Mouse (Mus musculus) embryonic fibroblast, embryonic 13.5 days (primary cell): Measurements from ENCODE around the gene Maml2.

Experiments
- CTCF ChIP-seq: IDR thresholded peaks from 2 replicates; pipeline ENCODE4 v1.5.1; 2011; ENCODE audit warnings: mild to moderate bottlenecking, control low read depth, low read length, moderate library complexity, borderline replicate concordance; ENCODE audit not compliant: insufficient read depth
- POLR2A ChIP-seq: IDR thresholded peaks from 2 replicates; pipeline ENCODE4 v1.6.1; 2011; ENCODE audit warnings: low read depth, mild to moderate bottlenecking, control low read depth, low read length, moderate library complexity

- TF ChIP-seq CTCF (no peak), POLR2A (no peak)
Measured at GRCm38 (mm10) chr9:13509751-13510150, 212.0 kb downstream of the Maml2 start.
